Mouse (Mus musculus) liver, embryonic 14.5 days (tissue): ENCODE results near the gene Cfap74.

Experiments
- CTCF ChIP-seq: IDR thresholded peaks from 2 replicates; pipeline ENCODE4 v1.5.1; 2016; ENCODE audit warnings: antibody characterized with exemption, low read depth, control low read depth
- EP300 ChIP-seq: IDR thresholded peaks from 2 replicates; pipeline ENCODE4 v1.6.1; 2016; ENCODE audit warnings: antibody characterized with exemption, low read depth

- TF ChIP-seq EP300 (no peak), CTCF (no peak)
Measured at GRCm38 (mm10) chr4:155501126-155501525, 92.1 kb downstream of the Cfap74 start.
